Mouse (Mus musculus): ENCODE results near the gene Ddx42. TPM values are rescaled to one million over a fixed set of nuclear protein-coding genes. Genes with fewer than 3 reads are reported as not detected.
"Not testable (repeated sequence)": the region's sequence is repeated elsewhere in the genome, so short reads cannot be mapped to it uniquely, and the experiment has no call there.

Gene Ddx42
- polyA plus RNA-seq, 1 experiment from 2014 or later = 74.0 TPM

DNA sequence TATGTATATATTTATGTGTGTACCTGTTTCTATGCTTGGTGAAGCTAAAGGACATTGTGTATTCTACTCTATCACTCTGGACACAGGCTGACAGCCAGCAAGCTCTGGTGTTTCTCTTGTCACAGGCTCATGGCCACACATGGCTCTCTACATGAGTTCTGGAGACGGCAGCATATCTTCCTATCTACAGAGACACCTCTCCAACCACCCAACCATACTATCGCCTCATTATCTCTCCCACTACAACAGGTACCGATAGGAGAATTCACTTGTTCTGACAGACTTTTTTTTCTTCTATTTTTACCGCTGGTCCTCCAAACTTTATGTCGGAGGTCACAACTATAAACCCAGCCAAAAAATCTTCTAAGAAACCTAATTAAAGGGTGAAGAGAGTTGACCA lies 24.5 kb upstream of the Ddx42 start:
- ATAC-seq (ENCODE audit: insufficient number of reproducible peaks, low FRiP score, low TSS enrichment, low read depth) = no peak
- Histone ChIP-seq H3K4me1 (peaks cover 11% of the 10 kb centered on the region; the same call in 1 of the 2 replicates), H3K4me2 (peak overlapping the region; percentile 52), H3K27me3 (no peaks in the 10 kb centered on the region), H3K9me3 (no peaks in the 10 kb centered on the region), H3K27ac (no peak overlapping the region), H3K9ac (no peak overlapping the region), H3K4me3 (peak overlapping the region; percentile 78), H3K36me3 (peaks cover 9% of the 10 kb centered on the region)
- 77% methylated on average over 5 of the region's 5 CpGs for WGBS

- H3K27me3 ChIP-seq = no peaks in the 10 kb centered on the region
- H3K9me3 ChIP-seq = no peaks in the 10 kb centered on the region
- peak overlapping the region; percentile 78 for H3K4me3 ChIP-seq
- peaks cover 11% of the 10 kb centered on the region; the same call in 1 of the 2 replicates for H3K4me1 ChIP-seq
- WGBS = 8% methylated on average over 19 of the region's 19 CpGs
- peak overlapping the region; percentile 68 for H3K9ac ChIP-seq
- H3K36me3 ChIP-seq = peaks cover 15% of the 10 kb centered on the region
- peak overlapping the region; percentile 52 for H3K4me2 ChIP-seq
- peak overlapping the region; percentile 93 for H3K27ac ChIP-seq
- ATAC-seq (ENCODE audit: insufficient number of reproducible peaks, low FRiP score, low TSS enrichment, low read depth) = peak; percentile 36; the same call in 1 of the 2 replicates
Observed at GRCm38 (mm10) chr11:106192657-106193370, 23.9 kb upstream of the Ddx42 start.

GRCm38 (mm10) chr11:106193371-106194154 lies 23.2 kb upstream of the Ddx42 start:
- under 1% methylated on average over 43 of the region's 44 CpGs for WGBS
- peak; percentile 95 for ATAC-seq (ENCODE audit: insufficient number of reproducible peaks, low FRiP score, low TSS enrichment, low read depth)
- H3K36me3 ChIP-seq = peaks cover 22% of the 10 kb centered on the region

DNA sequence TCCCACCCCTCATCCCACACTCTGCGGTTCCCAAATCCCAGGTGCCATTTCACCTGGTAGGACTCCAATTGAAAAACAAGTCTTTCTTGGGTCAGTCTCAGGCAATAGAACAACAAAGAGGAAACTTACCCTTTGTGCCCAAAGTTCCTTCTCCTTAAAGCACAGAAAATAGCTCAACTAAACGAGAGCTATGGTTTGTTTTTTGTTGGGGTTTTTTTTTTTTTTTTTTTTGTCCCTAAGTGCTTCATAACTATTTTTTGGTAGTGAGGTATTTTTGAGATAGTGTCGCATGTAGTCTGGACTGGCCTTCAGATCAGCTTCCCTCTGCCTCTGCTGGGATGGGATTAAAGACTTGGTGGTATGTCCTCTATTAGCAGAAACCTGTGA lies 22.6 kb upstream of the Ddx42 start:
- H3K9me3 ChIP-seq = no peaks in the 10 kb centered on the region

More at GRCm38 (mm10) chr11:106193371-106194154, 23.2 kb upstream of the Ddx42 start:
- Histone ChIP-seq H3K4me1 (peaks cover 11% of the 10 kb centered on the region; the same call in 1 of the 2 replicates), H3K4me3 (peak overlapping the region; percentile 78), H3K9ac (peak overlapping the region; percentile 68), H3K4me2 (peak overlapping the region; percentile 66), H3K9me3 (no peaks in the 10 kb centered on the region), H3K27me3 (no peaks in the 10 kb centered on the region), H3K27ac (peak overlapping the region; percentile 93)

GRCm38 (mm10) chr11:106194891-106195290 lies 21.8 kb upstream of the Ddx42 start:
- Histone ChIP-seq H3K27ac (peak overlapping the region; percentile 38; the same call in 1 of the 2 replicates), H3K9ac (no peak overlapping the region), H3K4me2 (no peak overlapping the region), H3K36me3 (peaks cover 25% of the 10 kb centered on the region), H3K27me3 (no peaks in the 10 kb centered on the region), H3K4me3 (no peak overlapping the region), H3K9me3 (no peaks in the 10 kb centered on the region), H3K4me1 (peaks cover 11% of the 10 kb centered on the region; the same call in 1 of the 2 replicates)
- 89% methylated on average over 7 of the region's 7 CpGs for WGBS
- no peak for ATAC-seq (ENCODE audit: insufficient number of reproducible peaks, low FRiP score, low TSS enrichment, low read depth)

More for the DNA sequence above, 22.6 kb upstream of the Ddx42 start:
- Histone ChIP-seq H3K4me3 (peak overlapping the region; percentile 78), H3K36me3 (peaks cover 22% of the 10 kb centered on the region), H3K4me2 (peak overlapping the region; percentile 66), H3K9ac (peak overlapping the region; percentile 64; the same call in 1 of the 2 replicates), H3K27ac (peak overlapping the region; percentile 82), H3K4me1 (peaks cover 11% of the 10 kb centered on the region; the same call in 1 of the 2 replicates), H3K27me3 (no peaks in the 10 kb centered on the region)
- ATAC-seq (ENCODE audit: insufficient number of reproducible peaks, low FRiP score, low TSS enrichment, low read depth) = no peak
- WGBS = 31% methylated on average over 3 of the region's 3 CpGs

DNA sequence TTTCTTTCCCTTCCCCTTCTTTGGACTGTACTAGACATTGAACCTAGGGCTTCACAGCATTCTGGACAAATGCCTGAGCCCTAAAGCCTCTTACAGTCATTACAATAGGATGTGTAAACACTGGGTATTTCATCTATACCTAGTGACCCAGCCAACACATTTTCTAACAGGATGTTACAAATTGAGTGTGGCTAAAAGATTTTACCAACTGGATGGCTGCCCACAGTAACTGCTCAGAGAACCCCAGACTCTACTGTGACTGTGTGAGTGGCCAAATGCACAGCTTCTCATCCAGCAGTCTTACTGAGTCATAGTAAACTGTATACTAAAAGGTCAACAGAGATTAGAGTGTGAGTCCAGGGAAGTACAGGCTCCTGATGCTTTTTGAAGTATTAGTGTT lies 21.4 kb upstream of the Ddx42 start:
- peaks cover 27% of the 10 kb centered on the region for H3K36me3 ChIP-seq
- no peaks in the 10 kb centered on the region for H3K27me3 ChIP-seq
- peaks cover 11% of the 10 kb centered on the region; the same call in 1 of the 2 replicates for H3K4me1 ChIP-seq
- no peak overlapping the region for H3K4me2 ChIP-seq
- H3K27ac ChIP-seq = no peak overlapping the region
- H3K9ac ChIP-seq = no peak overlapping the region
- ATAC-seq (ENCODE audit: insufficient number of reproducible peaks, low FRiP score, low TSS enrichment, low read depth) = no peak
- no peaks in the 10 kb centered on the region for H3K9me3 ChIP-seq
- H3K4me3 ChIP-seq = no peak overlapping the region

DNA sequence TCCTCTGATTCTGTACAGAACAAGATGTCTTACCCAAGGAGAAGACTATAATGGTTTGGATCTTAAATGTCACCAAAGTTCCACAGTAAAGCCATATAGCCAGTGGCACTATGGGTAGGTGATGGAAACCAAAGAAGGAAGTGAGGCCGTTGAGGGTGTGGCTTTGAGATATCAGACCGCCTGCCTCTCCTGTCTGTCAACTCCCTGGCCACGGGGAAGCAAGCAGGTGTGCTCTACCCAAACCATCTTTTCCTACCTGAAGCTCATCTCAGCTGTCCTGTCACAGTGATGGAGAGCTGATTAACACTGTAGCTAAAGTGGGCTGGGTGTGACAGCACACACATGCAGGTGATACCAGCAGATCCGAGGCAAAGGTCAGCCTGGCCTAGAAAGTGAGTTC lies 18.4 kb upstream of the Ddx42 start:
- WGBS = 86% methylated on average over 4 of the region's 4 CpGs
- Histone ChIP-seq H3K4me3 (no peak overlapping the region), H3K27me3 (no peaks in the 10 kb centered on the region), H3K9ac (no peak overlapping the region), H3K9me3 (no peaks in the 10 kb centered on the region), H3K4me1 (peaks cover 4% of the 10 kb centered on the region; the same call in 1 of the 2 replicates), H3K27ac (no peak overlapping the region), H3K4me2 (no peak overlapping the region), H3K36me3 (peaks cover 54% of the 10 kb centered on the region)
- ATAC-seq (ENCODE audit: insufficient number of reproducible peaks, low FRiP score, low TSS enrichment, low read depth) = no peak

DNA sequence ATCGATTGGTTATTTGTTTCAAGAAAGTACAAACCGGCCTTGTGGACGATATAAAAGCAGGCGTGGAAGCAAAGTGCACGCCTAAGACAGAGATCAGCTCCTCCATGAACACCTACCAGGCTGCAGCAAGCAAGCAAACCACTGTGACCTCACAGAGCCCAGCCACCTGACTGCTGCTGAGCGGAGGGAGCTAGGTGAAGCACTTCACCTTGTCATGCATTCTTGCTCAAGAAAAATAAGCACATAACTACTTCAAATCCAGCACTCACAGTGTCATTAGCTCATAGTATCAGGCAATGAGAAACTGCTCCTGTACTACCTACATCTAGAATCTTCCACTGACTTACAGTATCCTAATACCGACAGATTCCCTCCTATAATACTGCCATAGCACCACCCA lies 16.7 kb upstream of the Ddx42 start:
- H3K9ac ChIP-seq; ATAC-seq (ENCODE audit: insufficient number of reproducible peaks, low FRiP score, low TSS enrichment, low read depth): not testable (repeated sequence)

GRCm38 (mm10) chr11:106200756-106201155 lies 16.0 kb upstream of the Ddx42 start:
- Histone ChIP-seq H3K4me3 (no peak overlapping the region), H3K36me3 (peaks cover 77% of the 10 kb centered on the region), H3K27ac (no peak overlapping the region), H3K4me2 (no peak overlapping the region), H3K4me1 (no peaks in the 10 kb centered on the region), H3K9me3 (no peaks in the 10 kb centered on the region), H3K27me3 (no peaks in the 10 kb centered on the region), H3K9ac (no peak overlapping the region)
- no peak for ATAC-seq (ENCODE audit: insufficient number of reproducible peaks, low FRiP score, low TSS enrichment, low read depth)
- 85% methylated on average over 6 of the region's 6 CpGs for WGBS

More for the DNA sequence above, 16.7 kb upstream of the Ddx42 start:
- not testable (repeated sequence) for H3K27ac ChIP-seq, H3K4me2 ChIP-seq, H3K27me3 ChIP-seq, H3K9me3 ChIP-seq, H3K4me1 ChIP-seq, H3K4me3 ChIP-seq
- H3K36me3 ChIP-seq = peaks cover 69% of the 10 kb centered on the region
- WGBS = 92% methylated on average over 7 of the region's 7 CpGs

DNA sequence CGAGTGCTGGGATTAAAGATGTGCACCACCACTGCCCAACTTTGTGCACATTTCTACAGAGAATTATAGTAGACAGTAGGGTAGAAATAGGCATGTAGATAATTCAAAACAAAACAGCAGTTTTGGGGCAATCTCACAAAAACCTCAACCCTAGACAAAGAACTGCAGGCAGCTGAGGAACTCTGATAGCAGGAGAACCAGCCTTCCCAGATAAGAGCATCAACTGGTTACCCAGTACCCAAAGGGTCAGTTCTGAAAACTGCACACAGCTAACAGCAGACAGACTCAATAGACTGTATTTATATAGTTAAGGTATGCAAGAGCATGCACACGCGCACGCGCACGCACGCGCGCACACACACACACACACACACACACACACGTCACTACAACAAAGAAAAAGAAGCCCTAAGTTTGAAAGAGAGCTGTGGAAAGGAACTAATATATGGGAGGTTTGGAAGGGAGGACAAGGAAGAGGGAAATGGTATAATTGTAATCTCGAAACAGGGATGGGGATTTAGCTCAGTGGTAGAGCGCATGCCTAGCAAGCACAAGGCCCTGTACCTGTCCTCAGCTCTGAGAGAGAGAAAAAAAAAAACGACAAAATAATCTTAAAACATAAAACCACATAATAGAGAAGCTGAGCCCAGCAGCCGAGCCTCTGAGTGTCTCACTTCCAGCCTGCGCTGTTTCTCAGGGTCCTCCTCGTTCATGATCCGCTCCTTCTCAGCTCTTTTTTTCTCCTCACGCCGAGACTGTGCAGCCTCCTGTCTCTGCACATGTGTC lies 15.2 kb upstream of the Ddx42 start:
- Histone ChIP-seq H3K27ac (no peak overlapping the region), H3K36me3 (peaks cover 76% of the 10 kb centered on the region), H3K4me3 (no peak overlapping the region), H3K9me3 (no peaks in the 10 kb centered on the region), H3K4me1 (no peaks in the 10 kb centered on the region), H3K4me2 (no peak overlapping the region), H3K27me3 (no peaks in the 10 kb centered on the region), H3K9ac (no peak overlapping the region)
- no peak for ATAC-seq (ENCODE audit: insufficient number of reproducible peaks, low FRiP score, low TSS enrichment, low read depth)
- 92% methylated on average over 19 of the region's 19 CpGs for WGBS

GRCm38 (mm10) chr11:106202123-106202465 lies 14.6 kb upstream of the Ddx42 start, which contains the start of gene Strada:
TSS of gene Strada (minus strand) at chr11:106202168.
- H3K9ac ChIP-seq = no peak within 1 kb of the TSS
- H3K4me2 ChIP-seq = no peak within 1 kb of the TSS
- no peak within 1 kb of the TSS for H3K27ac ChIP-seq
- WGBS = 86% methylated on average over 5 of the region's 5 CpGs
- no peaks in the 10 kb centered on the region for H3K4me1 ChIP-seq
- H3K4me3 ChIP-seq = no peak within 1 kb of the TSS
- no peak for ATAC-seq (ENCODE audit: insufficient number of reproducible peaks, low FRiP score, low TSS enrichment, low read depth)
- H3K9me3 ChIP-seq = no peaks in the 10 kb centered on the region
- H3K36me3 ChIP-seq = peaks cover 76% of the 10 kb centered on the region
- H3K27me3 ChIP-seq = no peaks in the 10 kb centered on the region
